Mouse (Mus musculus) kidney, adult 2 months (tissue): ENCODE results near the gene CN725425.

Source experiments
- CTCF ChIP-seq: fragments of 200-500 bp; conservative IDR thresholded peaks from 2 replicates; pipeline ENCODE4 v1.5.1; 2011; ENCODE audit warnings: low read depth, mild to moderate bottlenecking, control low read depth, low read length, moderate library complexity, mixed read lengths; ENCODE audit not compliant: insufficient read depth, insufficient read length
- POLR2A ChIP-seq: fragments of 200-500 bp; IDR thresholded peaks from one replicate; pipeline ENCODE4 v1.6.1; 2011; ENCODE audit warnings: low read depth, low read length, control low read depth

DNA sequence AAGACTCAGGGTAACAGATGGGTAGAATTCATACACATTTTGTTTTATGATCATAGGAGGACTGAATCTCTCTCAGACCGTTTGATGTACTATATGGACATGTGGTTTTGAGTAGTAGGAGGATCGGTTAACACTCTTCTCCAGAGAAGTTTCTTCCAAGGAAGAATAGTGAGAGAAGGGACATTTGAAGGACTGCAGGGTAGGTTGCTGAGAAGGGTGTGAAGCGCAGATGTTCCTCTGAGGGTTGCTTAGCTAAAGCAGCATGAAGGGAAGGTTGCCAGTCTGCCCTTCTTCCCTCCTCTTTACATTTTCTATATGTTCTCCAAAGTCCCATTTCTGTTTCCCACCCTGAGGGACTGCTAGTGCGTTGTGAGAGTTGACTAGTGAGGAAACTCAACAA is 28.0 kb upstream of the CN725425 start:
- TF ChIP-seq CTCF: no peak
- TF ChIP-seq POLR2A: no peak
